Mouse (Mus musculus): ENCODE measurements around the gene Ift46. TPM values are rescaled to one million over a fixed set of nuclear protein-coding genes. Genes with fewer than 3 reads are reported as not detected.
A peak's percentile ranks its signal among the peaks of the same experiment; 100 is the strongest.

Ift46 gene
- polyA plus RNA-seq, 1 experiment: 74.9 TPM

DNA sequence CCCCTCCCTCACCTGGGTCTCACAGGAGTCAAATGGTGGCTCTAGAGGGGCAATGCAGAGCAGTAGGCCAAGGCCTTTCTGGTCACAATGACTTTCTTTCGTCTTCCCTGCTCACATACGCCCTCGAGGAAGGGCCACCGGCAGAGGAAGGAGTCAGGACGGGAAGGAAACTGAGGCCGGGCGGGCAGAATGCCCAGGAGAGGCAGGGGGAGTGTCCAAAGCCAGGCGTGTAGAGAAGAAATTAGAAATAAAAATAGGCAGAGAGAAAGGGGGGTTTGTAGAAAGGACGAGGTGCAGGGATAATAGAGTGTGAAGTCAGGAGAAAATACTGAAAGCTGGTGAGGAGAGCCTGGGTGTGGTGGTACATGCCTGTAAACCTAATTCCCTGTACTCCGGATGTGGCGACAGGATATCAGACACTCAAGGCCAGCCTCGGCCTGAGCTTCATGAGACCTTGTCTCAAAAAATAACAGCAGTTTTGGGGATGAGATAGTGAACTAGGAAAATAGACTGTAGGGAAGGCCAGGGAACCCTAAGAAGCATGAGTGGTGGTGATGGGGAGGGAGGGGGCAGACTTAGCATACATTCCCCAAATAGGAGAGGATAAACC is 34.7 kb upstream of the Ift46 start:
- Histone ChIP-seq H3K36me3 (ENCODE audit: control insufficient read depth, insufficient read depth) (peaks cover 3% of the 10 kb centered on the region), H3K4me3 (peak overlapping the region; percentile 92), H3K27me3 (ENCODE audit: control insufficient read depth, insufficient read depth, insufficient read length) (no peaks in the 10 kb centered on the region), H3K79me2 (ENCODE audit: control insufficient read depth, insufficient read depth) (peaks cover 34% of the 10 kb centered on the region), H3ac (ENCODE audit: control insufficient read depth, insufficient read length) (peak overlapping the region; percentile 10), H3K4me2 (ENCODE audit: low read depth) (peak overlapping the region; percentile 96)
- TF ChIP-seq POLR2AphosphoS2 (IDR thresholded peaks at IDR 0.05; ENCODE audit: insufficient read length, low read depth) (no peak), SRF (IDR thresholded peaks at IDR 0.05; ENCODE audit: control insufficient read depth, insufficient read length, low read depth) (no peak), E2F4 (IDR thresholded peaks at IDR 0.05; ENCODE audit: insufficient read depth) (no peak), MYOG (IDR thresholded peaks at IDR 0.05; ENCODE audit: control insufficient read depth in 1 of 3, insufficient read depth in 1 of 3, insufficient read length in 2 of 3, low read depth in 2 of 3) (no peak), CEBPB (IDR thresholded peaks at IDR 0.05; ENCODE audit: insufficient read depth, poor library complexity, severe bottlenecking) (no peak)

DNA sequence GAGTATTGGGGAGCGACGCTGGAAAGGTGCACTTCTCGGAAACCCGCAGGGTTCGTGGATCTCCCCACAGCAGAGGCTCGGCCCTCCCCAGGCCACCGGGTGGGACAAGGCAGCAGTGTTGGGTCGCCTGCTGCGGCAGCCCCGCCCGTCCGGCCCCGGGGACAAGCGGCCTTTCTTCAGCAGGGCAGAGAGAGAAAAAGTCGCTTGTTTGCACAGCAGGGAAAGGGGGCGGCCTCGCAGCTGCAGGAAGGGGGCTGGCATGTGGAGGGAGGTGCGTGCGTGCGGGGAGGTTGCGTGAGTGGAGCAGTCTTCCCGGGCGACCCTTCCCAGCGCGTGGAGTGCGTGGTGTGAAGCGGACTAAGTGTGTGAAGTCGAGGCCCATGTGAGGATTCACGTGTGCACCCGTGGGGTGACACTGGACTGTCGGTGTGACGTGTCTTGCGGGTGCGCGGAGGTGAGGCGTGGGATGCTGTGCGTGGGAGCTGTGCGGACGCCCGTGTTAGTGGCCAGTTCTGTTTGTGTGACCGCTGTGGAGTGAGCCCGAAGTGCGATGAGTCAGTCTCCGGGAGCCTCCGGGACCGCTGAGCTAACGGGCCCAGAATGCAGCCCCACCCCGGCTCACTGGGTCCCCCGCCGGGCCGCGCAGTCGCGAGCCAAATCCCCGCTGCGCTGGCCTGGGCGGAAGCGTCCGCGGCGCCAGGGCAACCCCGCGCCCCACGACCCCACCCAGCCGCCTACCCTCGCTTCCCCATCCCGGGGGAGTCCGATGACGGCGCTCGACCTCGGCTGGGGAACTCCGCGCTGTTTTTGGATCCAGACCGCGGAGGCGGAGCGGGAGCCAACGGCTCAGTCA is 33.8 kb upstream of the Ift46 start:
- Histone ChIP-seq H3K79me2 (ENCODE audit: control insufficient read depth, insufficient read depth) (peaks cover 34% of the 10 kb centered on the region), H3K36me3 (ENCODE audit: control insufficient read depth, insufficient read depth) (no peaks in the 10 kb centered on the region), H3K27me3 (ENCODE audit: control insufficient read depth, insufficient read depth, insufficient read length) (no peaks in the 10 kb centered on the region), H3ac (ENCODE audit: control insufficient read depth, insufficient read length) (peak overlapping the region; percentile 10), H3K4me2 (ENCODE audit: low read depth) (peak overlapping the region; percentile 96), H3K4me3 (peak overlapping the region; percentile 92)
- peak in 2 of 3 experiments; percentile 3 to 48 for TF ChIP-seq MYOD1 (IDR thresholded peaks at IDR 0.05; ENCODE audit: control insufficient read depth in 1 of 3, insufficient read length in 2 of 3, low read depth in 2 of 3)
- no peak for TF ChIP-seq REST (IDR thresholded peaks at IDR 0.05; ENCODE audit: insufficient read depth, insufficient read length)
- TF ChIP-seq POLR2A (IDR thresholded peaks at IDR 0.05; ENCODE audit: insufficient read length, low read depth): peak; percentile 82
- TF ChIP-seq CEBPB (IDR thresholded peaks at IDR 0.05; ENCODE audit: insufficient read depth, poor library complexity, severe bottlenecking): no peak
- no peak for TF ChIP-seq E2F4 (IDR thresholded peaks at IDR 0.05; ENCODE audit: insufficient read depth)
- TF ChIP-seq POLR2AphosphoS2 (IDR thresholded peaks at IDR 0.05; ENCODE audit: insufficient read length, low read depth): peak; percentile 85
- TF ChIP-seq TCF12 (IDR thresholded peaks at IDR 0.05; ENCODE audit: insufficient read depth, poor library complexity, severe bottlenecking): no peak

DNA sequence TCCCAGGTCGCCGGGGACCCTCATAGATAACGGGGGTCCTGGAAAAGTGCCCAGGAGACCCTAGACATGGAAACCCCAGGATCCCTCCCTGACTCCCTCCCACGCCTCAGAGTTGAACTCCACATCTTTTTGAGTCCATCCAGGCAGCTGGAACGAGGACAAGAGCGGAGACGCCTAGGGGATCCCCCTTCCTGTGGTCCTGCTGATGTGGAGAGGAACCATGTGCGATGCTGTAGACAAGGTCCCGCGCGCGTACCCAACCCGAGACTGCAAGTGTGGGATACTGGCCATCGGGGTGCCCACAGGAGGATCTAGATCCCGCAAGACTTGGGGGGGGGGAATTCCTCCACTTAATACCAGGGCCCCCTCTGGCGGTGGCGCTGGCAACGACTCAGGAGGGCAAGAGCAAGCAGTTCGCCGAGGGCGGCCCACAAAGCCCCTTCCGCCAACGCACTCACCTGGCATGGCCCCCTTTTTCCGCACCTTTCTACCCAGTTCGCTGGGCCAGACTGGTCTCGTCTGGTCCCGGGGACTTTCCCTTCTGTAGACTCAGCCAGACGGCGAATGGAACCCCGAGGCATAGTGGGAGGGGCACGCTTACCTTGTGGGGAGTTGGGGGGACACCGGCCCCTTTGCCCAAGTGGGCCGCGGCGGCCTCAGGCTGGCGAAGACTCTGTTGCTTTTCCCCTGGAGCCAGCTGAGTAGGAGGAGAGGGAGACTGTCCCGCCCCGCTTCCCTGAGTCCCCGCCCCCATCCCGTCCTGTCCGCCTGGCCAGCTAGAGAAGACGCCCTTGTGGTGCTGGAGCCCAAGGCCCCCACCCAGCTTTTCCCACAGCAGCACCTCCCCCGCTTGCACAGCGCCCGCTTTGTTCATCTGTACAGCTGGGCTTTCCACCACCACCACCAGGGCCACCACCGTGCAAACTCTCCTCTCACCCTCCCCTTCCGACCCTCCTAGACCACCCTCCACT is 32.9 kb upstream of the Ift46 start, which contains the start of gene Phldb1:
Gene Phldb1, minus strand, starts transcription at position 675 of the 971 bp plus-strand sequence.
- peak in 1 of 3 experiments; percentile 21 for TF ChIP-seq MYOD1 (IDR thresholded peaks at IDR 0.05; ENCODE audit: control insufficient read depth in 1 of 3, insufficient read length in 2 of 3, low read depth in 2 of 3)
- peak; percentile 81 for TF ChIP-seq POLR2AphosphoS2 (IDR thresholded peaks at IDR 0.05; ENCODE audit: insufficient read length, low read depth)
- no peak for TF ChIP-seq TCF12 (IDR thresholded peaks at IDR 0.05; ENCODE audit: insufficient read depth, poor library complexity, severe bottlenecking)
- TF ChIP-seq POLR2A (IDR thresholded peaks at IDR 0.05; ENCODE audit: insufficient read length, low read depth): peak; percentile 79
- no peaks in the 10 kb centered on the region for H3K27me3 ChIP-seq (ENCODE audit: control insufficient read depth, insufficient read depth, insufficient read length)
- peak within 1 kb of the TSS; percentile 96 for H3K4me2 ChIP-seq (ENCODE audit: low read depth)
- H3K4me3 ChIP-seq: peak within 1 kb of the TSS; percentile 92
- peaks cover 34% of the 10 kb centered on the region for H3K79me2 ChIP-seq (ENCODE audit: control insufficient read depth, insufficient read depth)
- H3ac ChIP-seq (ENCODE audit: control insufficient read depth, insufficient read length): peak within 1 kb of the TSS; percentile 10
- H3K36me3 ChIP-seq (ENCODE audit: control insufficient read depth, insufficient read depth): no peaks in the 10 kb centered on the region

DNA sequence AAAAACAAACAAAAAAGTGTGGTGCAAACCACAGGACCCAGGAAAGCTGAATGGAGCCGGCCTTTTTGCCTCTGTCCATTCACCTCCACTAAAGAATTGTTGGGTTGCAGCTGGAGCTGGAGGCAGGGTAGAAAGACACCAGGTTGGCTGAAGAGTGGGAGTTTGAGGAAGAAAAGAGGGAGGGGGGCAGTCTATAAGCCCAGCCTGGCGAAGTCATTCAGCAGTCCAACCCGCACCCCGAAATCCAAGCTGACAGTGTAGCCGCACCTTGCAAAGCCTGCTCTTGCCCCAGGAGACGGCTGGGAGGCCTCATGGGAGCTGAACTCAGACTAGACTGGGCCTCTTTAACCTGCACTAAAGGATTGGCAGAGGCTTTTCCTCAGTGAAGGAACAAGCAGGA is 31.8 kb upstream of the Ift46 start:
- Histone ChIP-seq H3K36me3 (ENCODE audit: control insufficient read depth, insufficient read depth) (no peaks in the 10 kb centered on the region), H3K79me2 (ENCODE audit: control insufficient read depth, insufficient read depth) (peaks cover 23% of the 10 kb centered on the region), H3K4me3 (no peak overlapping the region), H3K27me3 (ENCODE audit: control insufficient read depth, insufficient read depth, insufficient read length) (no peaks in the 10 kb centered on the region), H3ac (ENCODE audit: control insufficient read depth, insufficient read length) (no peak overlapping the region), H3K4me2 (ENCODE audit: low read depth) (no peak overlapping the region)
- TF ChIP-seq MYOD1 (IDR thresholded peaks at IDR 0.05; ENCODE audit: control insufficient read depth in 1 of 3, insufficient read length in 2 of 3, low read depth in 2 of 3): no peak
- no peak for TF ChIP-seq POLR2AphosphoS2 (IDR thresholded peaks at IDR 0.05; ENCODE audit: insufficient read length, low read depth)
- TF ChIP-seq REST (IDR thresholded peaks at IDR 0.05; ENCODE audit: insufficient read depth, insufficient read length): no peak
- no peak for TF ChIP-seq MAX (IDR thresholded peaks at IDR 0.05; ENCODE audit: low read depth)
- TF ChIP-seq SRF (IDR thresholded peaks at IDR 0.05; ENCODE audit: control insufficient read depth, insufficient read length, low read depth): no peak
- TF ChIP-seq TCF12 (IDR thresholded peaks at IDR 0.05; ENCODE audit: insufficient read depth, poor library complexity, severe bottlenecking): no peak
- no peak for TF ChIP-seq USF1 (IDR thresholded peaks at IDR 0.05; ENCODE audit: low read depth)
- no peak for TF ChIP-seq MYOG (IDR thresholded peaks at IDR 0.05; ENCODE audit: control insufficient read depth in 1 of 3, insufficient read depth in 1 of 3, insufficient read length in 2 of 3, low read depth in 2 of 3)
- TF ChIP-seq E2F4 (IDR thresholded peaks at IDR 0.05; ENCODE audit: insufficient read depth): no peak
- no peak for TF ChIP-seq CEBPB (IDR thresholded peaks at IDR 0.05; ENCODE audit: insufficient read depth, poor library complexity, severe bottlenecking)
- no peak for TF ChIP-seq TCF3 (IDR thresholded peaks at IDR 0.05; ENCODE audit: insufficient read length, low read depth)
- TF ChIP-seq POLR2A (IDR thresholded peaks at IDR 0.05; ENCODE audit: insufficient read length, low read depth): no peak
